Mouse (Mus musculus) right cerebral cortex, postnatal 14 days (tissue): ENCODE measurements at regions not wholly inside any gene's neighbourhood (a gene's known extent, or its start where the extent isn't known, plus 50 kb on each side); places are given as distances from the start of the nearest gene placed in this dataset.

ENCODE experiments used
- DNase-seq: peaks from one replicate; pipeline ENCODE4 v3.0.0; 2022

- DNase-seq, result no peak
Measured at GRCm38 (mm10) chr8:30952818-30953217, 2475.7 kb upstream of the 5930422O12Rik start.

- DNase-seq, result no peak
Measured at GRCm38 (mm10) chr8:30959436-30960180, 2468.9 kb upstream of the 5930422O12Rik start.

GRCm38 (mm10) chr8:30960486-30960885 is 2468.0 kb upstream of the 5930422O12Rik start:
- no peak for DNase-seq

- DNase-seq, result no peak
Measured at GRCm38 (mm10) chr8:30962207-30962606, 2466.3 kb upstream of the 5930422O12Rik start.

GRCm38 (mm10) chr8:30982814-30983213 is 2445.7 kb upstream of the 5930422O12Rik start:
- no peak for DNase-seq

GRCm38 (mm10) chr8:30988051-30988450 is 2440.5 kb upstream of the 5930422O12Rik start:
- no peak for DNase-seq

- no peak for DNase-seq
Measured at GRCm38 (mm10) chr8:30998657-30999056, 2429.9 kb upstream of the 5930422O12Rik start.

GRCm38 (mm10) chr8:31000120-31000519 is 2428.4 kb upstream of the 5930422O12Rik start:
- DNase-seq, result no peak

- DNase-seq, result no peak
Measured at GRCm38 (mm10) chr8:31001980-31002730, 2426.4 kb upstream of the 5930422O12Rik start.

- DNase-seq, result no peak
Measured at GRCm38 (mm10) chr8:31008309-31008708, 2420.2 kb upstream of the 5930422O12Rik start.

- DNase-seq, result no peak
Measured at GRCm38 (mm10) chr8:31012068-31012467, 2416.4 kb upstream of the 5930422O12Rik start.

- peak; percentile 64 for DNase-seq
Measured at GRCm38 (mm10) chr8:31031721-31032591, 2396.6 kb upstream of the 5930422O12Rik start.

GRCm38 (mm10) chr8:31033281-31033680 is 2395.2 kb upstream of the 5930422O12Rik start:
- peak; percentile 91 for DNase-seq

GRCm38 (mm10) chr8:31036892-31037291 is 2391.6 kb upstream of the 5930422O12Rik start:
- no peak for DNase-seq
